Mouse (Mus musculus) lung, postnatal 0 days (tissue): Measurements from ENCODE around the gene Prr14. TPM values are rescaled to one million over a fixed set of nuclear protein-coding genes. Genes with fewer than 3 reads are reported as not detected.
"Not testable (repeated sequence)": the region's sequence is repeated elsewhere in the genome, so short reads cannot be mapped to it uniquely, and the experiment has no call there.

ENCODE experiments used
- ATAC-seq: fragments of 200-750 bp; cut with Nextera tagmentation; 2 replicates; pipeline ENCODE4 v1.8.0; 2017; ENCODE audit warnings: moderate library complexity
- DNase-seq: peaks from one replicate; pipeline ENCODE4 v3.0.0-alpha.2; 2016; ENCODE audit warnings: low spot score
- H3K27ac ChIP-seq: fragments of 300-500 bp; sonication (generic); 2 replicates; pipeline ENCODE4 v1.5.1; 2014; ENCODE audit warnings: antibody characterized with exemption, mild to moderate bottlenecking, low read length, mixed read lengths
- H3K27me3 ChIP-seq: fragments of 300-500 bp; sonication (generic); replicated peaks from 2 replicates; pipeline ENCODE4 v1.6.1; 2014; ENCODE audit warnings: low read length, mixed read lengths; ENCODE audit not compliant: insufficient read depth
- H3K36me3 ChIP-seq: fragments of 300-500 bp; sonication (generic); 2 replicates; pipeline ENCODE4 v1.6.1; 2014; ENCODE audit warnings: low read length, mixed read lengths; ENCODE audit not compliant: insufficient read depth
- H3K4me1 ChIP-seq: fragments of 300-500 bp; sonication (generic); 2 replicates; pipeline ENCODE4 v1.6.1; 2014; ENCODE audit warnings: antibody characterized with exemption, low read depth, low read length, mixed read lengths; ENCODE audit not compliant: insufficient read depth
- H3K4me2 ChIP-seq: fragments of 300-500 bp; sonication (generic); replicated peaks from 2 replicates; pipeline ENCODE4 v1.6.1; 2014; ENCODE audit warnings: low read depth, mild to moderate bottlenecking, low read length, moderate library complexity, mixed read lengths
- H3K4me3 ChIP-seq: fragments of 300-500 bp; sonication (generic); 2 replicates; pipeline ENCODE4 v1.5.1; 2014; ENCODE audit warnings: low read depth, low read length
- H3K9ac ChIP-seq: fragments of 300-500 bp; sonication (generic); replicated peaks from 2 replicates; pipeline ENCODE4 v1.6.1; 2014; ENCODE audit warnings: low read depth, mild to moderate bottlenecking
- H3K9me3 ChIP-seq: fragments of 300-500 bp; sonication (generic); 2 replicates; pipeline ENCODE4 v1.6.1; 2016; ENCODE audit warnings: low read length, mixed read lengths
- CTCF ChIP-seq: IDR thresholded peaks from 2 replicates; pipeline ENCODE4 v1.5.1; 2016; ENCODE audit warnings: antibody characterized with exemption, mild to moderate bottlenecking
- EP300 ChIP-seq: IDR thresholded peaks from 2 replicates; pipeline ENCODE4 v1.6.1; 2016; ENCODE audit warnings: antibody characterized with exemption, mild to moderate bottlenecking, control low read depth
- WGBS: fragments of 180-500 bp; shearing (Covaris S2); extraction: QIAGEN DNeasy Blood & Tissue Kit; methylation state at CpG from one replicate; pipeline ENCODE4 v1.1.7; 2014; 5-methylcytosine and 5-hydroxymethylcytosine counted together
- polyA plus RNA-seq: library from polyadenylated mRNA; unstranded; fragments of >200 nt; fragmentation: Nextera tagmentation; extraction: Ambion mirVana; gene quantifications from 2 replicates; pipeline ENCODE4 v1.2.1, GENCODE M21; 2015

Gene Prr14
- polyA plus RNA-seq = 37.6 and 37.7 TPM in 2 replicates

GRCm38 (mm10) chr7:127459311-127459710 is at the start of gene Prr14:
Gene Prr14, plus strand, starts transcription at chr7:127459611.
- not testable (repeated sequence) for H3K9ac ChIP-seq, H3K36me3 ChIP-seq, ATAC-seq, H3K4me1 ChIP-seq, H3K27ac ChIP-seq, H3K9me3 ChIP-seq, DNase-seq, H3K4me3 ChIP-seq, H3K27me3 ChIP-seq, H3K4me2 ChIP-seq
- 95% methylated on average over 7 of the region's 8 CpGs for WGBS

DNA sequence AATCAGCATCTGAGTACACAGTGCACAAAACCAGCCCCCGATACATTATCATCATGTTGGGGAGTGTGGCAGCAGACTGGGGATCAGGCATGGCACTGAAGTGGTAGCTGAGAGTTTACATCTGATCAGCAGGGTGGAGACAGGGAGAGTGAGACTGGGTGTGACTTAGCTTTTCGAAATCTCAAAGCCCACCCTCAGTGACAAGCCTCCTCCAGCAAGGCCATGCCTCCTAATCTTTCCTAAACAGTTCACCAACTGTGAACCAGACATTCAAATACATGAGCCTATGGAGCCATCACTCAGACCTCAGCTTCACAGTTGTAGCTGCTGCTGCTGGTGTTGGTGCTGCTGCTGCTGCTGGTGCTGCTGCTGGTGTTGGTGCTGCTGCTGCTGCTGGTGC is 48.0 kb upstream of the Prr14 start:
- Histone ChIP-seq H3K4me1 (no peaks in the 10 kb centered on the region), H3K27me3 (no peaks in the 10 kb centered on the region), H3K9me3 (no peaks in the 10 kb centered on the region), H3K9ac (no peak overlapping the region), H3K4me3 (no peak overlapping the region), H3K4me2 (no peak overlapping the region), H3K27ac (no peak overlapping the region), H3K36me3 (no peaks in the 10 kb centered on the region)
- ATAC-seq = no peak
- DNase-seq = no peak
- TF ChIP-seq CTCF (no peak), EP300 (no peak)
- WGBS = 61% methylated on average over 2 of the region's 2 CpGs

GRCm38 (mm10) chr7:127421388-127422191 is 37.8 kb upstream of the Prr14 start, which contains the start of gene Zfp688:
Gene Zfp688, minus strand, starts transcription at chr7:127422068.
- peak; percentile 51 for TF ChIP-seq CTCF
- TF ChIP-seq EP300 = no peak

GRCm38 (mm10) chr7:127422247-127422646 is 37.2 kb upstream of the Prr14 start:
- no peak for TF ChIP-seq CTCF
- no peak for TF ChIP-seq EP300
- H3K4me3 ChIP-seq = peak overlapping the region; percentile 66
- H3K27me3 ChIP-seq = 0 out of 2 replicates have a peak, but pooled peaks cover 3% of the 10 kb centered on the region
- H3K36me3 ChIP-seq = 0 out of 2 replicates have a peak, but pooled peaks cover 5% of the 10 kb centered on the region
- 1% methylated on average over 15 of the region's 15 CpGs for WGBS
- peaks cover 4% of the 10 kb centered on the region; the same call in 1 of the 2 replicates for H3K4me1 ChIP-seq
- no peak overlapping the region; the same call in 1 of the 2 replicates for H3K9ac ChIP-seq
- H3K4me2 ChIP-seq = peak overlapping the region; percentile 67
- ATAC-seq = peak; percentile 30
- DNase-seq = no peak
- H3K9me3 ChIP-seq = no peaks in the 10 kb centered on the region
- H3K27ac ChIP-seq = no peak overlapping the region

More at GRCm38 (mm10) chr7:127421388-127422191, 37.8 kb upstream of the Prr14 start, which contains the start of gene Zfp688:
- H3K4me1 ChIP-seq = peaks cover 4% of the 10 kb centered on the region; the same call in 1 of the 2 replicates
- peak; percentile 96 for DNase-seq
- no peaks in the 10 kb centered on the region for H3K9me3 ChIP-seq
- peak within 1 kb of the TSS; percentile 67 for H3K4me2 ChIP-seq
- peak within 1 kb of the TSS; percentile 66 for H3K4me3 ChIP-seq
- 0 out of 2 replicates have a peak, but pooled peaks cover 3% of the 10 kb centered on the region for H3K27me3 ChIP-seq
- ATAC-seq = peak; percentile 99
- 0 out of 2 replicates have a peak, but pooled peaks cover 5% of the 10 kb centered on the region for H3K36me3 ChIP-seq
- 0 out of 2 replicates have a peak within 1 kb of the TSS, but pooled peaks have one; percentile 3 for H3K27ac ChIP-seq
- 2% methylated on average over 33 of the region's 48 CpGs for WGBS
- H3K9ac ChIP-seq = peak within 1 kb of the TSS; percentile 62

DNA sequence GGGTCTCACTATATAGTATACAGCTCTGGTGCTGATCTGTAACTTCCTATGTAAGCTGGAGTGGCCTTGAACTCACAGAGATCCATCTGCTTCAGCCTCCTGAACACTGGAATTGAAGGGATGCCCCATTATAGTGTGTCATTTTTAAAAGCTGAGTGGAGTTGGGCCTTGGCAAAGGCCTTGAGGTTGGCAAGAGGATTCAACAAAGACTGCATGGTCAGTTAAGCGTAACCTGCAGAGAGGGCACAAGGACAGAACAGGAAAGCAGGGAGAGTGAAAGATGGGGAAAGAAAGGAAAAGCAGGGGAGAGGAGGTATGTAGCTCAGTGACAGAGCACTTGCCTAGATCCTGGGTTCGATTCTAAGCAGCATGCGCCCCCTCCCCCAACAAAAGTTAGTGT is 34.1 kb upstream of the Prr14 start:
- no peak for ATAC-seq

GRCm38 (mm10) chr7:127425911-127426310 is 33.5 kb upstream of the Prr14 start:
- H3K9me3 ChIP-seq = no peaks in the 10 kb centered on the region
- WGBS = 79% methylated on average over 2 of the region's 2 CpGs
- no peak overlapping the region for H3K4me2 ChIP-seq

More for the DNA sequence above, 34.1 kb upstream of the Prr14 start:
- Histone ChIP-seq H3K36me3 (no peaks in the 10 kb centered on the region), H3K27me3 (0 out of 2 replicates have a peak, but pooled peaks cover 3% of the 10 kb centered on the region), H3K4me2 (no peak overlapping the region), H3K4me3 (no peak overlapping the region), H3K4me1 (peaks cover 4% of the 10 kb centered on the region; the same call in 1 of the 2 replicates), H3K9ac (no peak overlapping the region), H3K9me3 (no peaks in the 10 kb centered on the region), H3K27ac (no peak overlapping the region)
- no peak for TF ChIP-seq CTCF
- no peak for TF ChIP-seq EP300
- WGBS = 78% methylated on average over 3 of the region's 3 CpGs
- no peak for DNase-seq

More at GRCm38 (mm10) chr7:127425911-127426310, 33.5 kb upstream of the Prr14 start:
- no peak overlapping the region for H3K9ac ChIP-seq
- no peaks in the 10 kb centered on the region for H3K36me3 ChIP-seq
- ATAC-seq (no peak), DNase-seq (no peak)
- H3K4me3 ChIP-seq = no peak overlapping the region
- H3K4me1 ChIP-seq = peaks cover 4% of the 10 kb centered on the region; the same call in 1 of the 2 replicates
- no peak for TF ChIP-seq EP300
- 0 out of 2 replicates have a peak, but pooled peaks cover 3% of the 10 kb centered on the region for H3K27me3 ChIP-seq
- no peak overlapping the region for H3K27ac ChIP-seq
